Mouse (Mus musculus) retina, embryonic 14.5 days (tissue): ENCODE measurements at regions not wholly inside any gene's neighbourhood (a gene's known extent, or its start where the extent isn't known, plus 50 kb on each side); places are given as distances from the start of the nearest gene placed in this dataset.
A peak's percentile ranks its signal among the peaks of the same experiment; 100 is the strongest.

ENCODE experiments used
- DNase-seq: peaks from one replicate; pipeline ENCODE4 v3.0.0-alpha.2; 2015; ENCODE audit warnings: low spot score

GRCm38 (mm10) chr2:124718985-124719384 is 348.9 kb upstream of the Slc24a5 start:
- no peak for DNase-seq

DNA sequence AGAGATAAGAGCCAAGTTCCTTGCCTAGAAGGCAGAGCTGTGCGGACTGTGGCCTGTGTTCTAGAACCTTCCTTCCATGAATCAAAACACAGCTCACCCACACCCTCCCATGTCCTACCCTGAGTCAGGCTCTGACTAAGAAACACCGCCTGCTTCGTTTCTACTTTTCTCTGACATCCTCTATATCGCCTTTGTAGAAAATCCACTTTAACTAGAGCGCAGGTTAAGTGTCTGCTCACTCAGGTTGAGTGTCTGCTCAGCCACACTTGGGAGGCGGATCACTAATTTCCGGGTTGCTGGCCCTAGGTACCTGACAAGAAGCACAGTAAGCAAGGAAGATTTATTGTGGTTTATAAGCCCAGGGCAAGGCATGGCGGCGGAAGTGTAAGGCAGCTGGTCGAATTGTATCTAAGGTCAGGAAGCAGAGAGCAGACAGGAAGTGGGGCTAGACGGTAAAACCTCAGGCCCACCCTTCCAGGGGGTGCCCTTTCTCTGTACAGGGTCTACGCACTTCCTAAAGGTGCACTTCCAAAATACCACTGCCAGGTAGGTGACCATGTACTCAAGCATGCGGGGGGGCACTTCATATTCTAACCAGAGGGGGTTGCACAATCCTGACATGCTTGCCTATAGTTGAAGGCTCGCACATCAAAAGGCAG is 348.0 kb upstream of the Slc24a5 start:
- no peak for DNase-seq

DNA sequence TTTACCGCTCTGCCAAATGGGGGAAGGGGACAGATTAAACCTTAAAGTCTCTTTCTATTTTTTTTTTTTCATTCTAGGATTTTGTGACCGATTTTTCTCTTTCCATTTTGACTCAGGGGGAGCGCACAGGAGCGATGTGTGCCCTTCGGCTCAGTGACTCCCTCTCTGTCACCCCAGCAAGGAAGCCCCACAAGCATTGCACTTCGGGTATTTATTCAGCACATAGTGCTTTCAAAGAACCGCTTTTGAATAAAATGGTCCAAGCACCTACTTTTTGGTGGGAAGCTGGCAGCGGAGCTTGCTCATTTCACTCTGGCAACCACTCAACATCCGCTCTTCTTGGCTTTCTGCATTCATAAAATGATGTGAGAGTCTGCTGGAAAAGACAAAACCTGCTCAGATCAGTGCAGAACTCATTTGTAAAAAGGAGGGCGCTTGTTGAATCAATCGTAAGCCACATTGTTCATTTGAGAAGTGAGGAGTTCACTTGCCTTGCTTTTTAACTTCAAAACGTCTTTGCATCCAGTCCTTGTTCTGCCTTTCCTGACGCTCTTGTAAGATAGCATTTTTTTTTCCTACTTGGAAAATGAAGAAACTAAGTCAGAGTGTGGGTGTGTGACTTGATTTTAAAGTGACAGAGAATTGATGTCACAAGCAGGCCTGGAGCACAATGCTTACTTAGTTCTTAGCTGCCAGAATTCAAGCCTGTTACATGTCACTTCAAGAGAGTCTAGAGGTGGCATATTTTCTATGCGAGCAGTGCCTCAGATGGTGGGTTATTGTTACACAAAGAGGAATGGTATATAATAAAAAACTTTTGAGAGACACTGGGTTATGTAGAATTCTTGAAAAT is 347.1 kb upstream of the Slc24a5 start:
- DNase-seq: no peak

DNA sequence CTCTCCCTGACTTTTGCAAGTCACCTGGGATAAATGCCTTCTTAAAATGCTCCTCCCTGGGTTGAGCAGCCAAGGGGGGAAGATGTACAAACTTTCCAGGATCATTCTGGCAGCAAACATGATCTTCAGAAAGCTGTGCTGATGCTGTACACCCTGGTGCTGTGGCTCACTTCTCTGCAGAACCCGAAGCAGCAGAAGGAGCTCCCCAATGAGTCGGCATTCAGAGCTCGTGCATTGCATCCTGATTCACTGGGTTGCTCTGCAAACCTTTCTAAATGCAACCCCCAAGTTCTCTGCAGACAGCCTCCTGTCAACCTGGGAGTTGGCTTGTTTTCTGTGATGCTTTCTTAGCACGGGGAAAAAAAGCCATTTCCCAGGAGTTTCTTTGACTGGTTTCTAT is 343.8 kb upstream of the Slc24a5 start:
- DNase-seq: no peak

GRCm38 (mm10) chr2:124724827-124725480 is 343.0 kb upstream of the Slc24a5 start:
- no peak for DNase-seq

DNA sequence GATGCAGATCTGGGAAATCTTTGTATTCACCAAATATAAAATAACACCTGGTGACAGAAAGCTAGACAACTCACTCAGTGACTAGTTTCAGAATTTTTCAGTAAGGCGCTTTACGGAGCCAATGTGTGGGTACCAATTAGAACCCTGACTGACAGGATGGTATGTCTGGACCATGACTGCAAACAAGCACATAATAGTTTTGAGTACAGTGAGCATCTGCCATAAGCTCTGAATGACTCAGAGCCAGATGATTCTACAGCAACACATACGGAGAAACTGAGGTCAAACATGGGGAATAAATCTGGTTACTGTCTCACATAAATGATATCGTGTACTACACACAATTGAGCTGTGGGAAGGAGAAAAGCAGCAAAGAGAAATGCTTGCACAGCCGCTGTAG is 339.9 kb upstream of the Slc24a5 start:
- no peak for DNase-seq

DNA sequence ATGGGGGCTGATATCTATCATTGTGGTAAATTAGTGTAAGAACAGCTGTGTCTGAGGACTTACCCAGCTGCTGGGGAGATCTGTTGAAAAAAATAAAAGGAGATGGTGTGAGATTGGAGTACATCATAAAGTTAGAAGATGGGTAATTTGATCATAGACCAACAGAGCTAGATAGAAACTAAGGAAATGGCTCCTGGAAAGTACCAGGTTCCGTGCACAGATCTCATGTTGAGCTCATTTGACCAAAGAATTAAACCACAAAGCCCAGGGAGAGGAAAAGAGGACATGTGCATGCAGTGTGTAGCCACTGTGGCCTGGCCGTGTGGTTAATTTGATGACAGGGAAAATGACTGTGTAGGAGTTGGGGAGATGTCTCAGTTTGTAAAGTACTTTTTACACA is 335.3 kb upstream of the Slc24a5 start:
- no peak for DNase-seq

DNA sequence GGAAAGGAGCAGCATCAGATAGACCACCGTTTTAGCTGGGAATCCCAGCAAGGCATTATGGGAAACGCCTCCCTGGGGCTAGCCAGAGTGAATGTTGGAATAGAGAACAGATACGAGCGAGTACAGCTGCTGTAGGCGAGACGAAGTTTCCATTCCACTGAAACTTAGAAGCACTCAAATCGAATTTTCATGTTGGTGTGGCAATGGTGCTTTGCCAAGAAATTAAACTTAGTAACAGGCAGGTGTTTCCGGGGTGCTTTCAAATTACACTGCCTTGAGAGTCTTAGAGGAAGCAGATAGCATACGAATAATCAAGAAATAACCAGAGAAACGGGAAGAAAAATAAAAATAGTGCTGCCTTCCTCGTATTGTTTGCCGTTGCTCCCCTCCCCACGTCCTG is 327.1 kb upstream of the Slc24a5 start:
- no peak for DNase-seq

DNA sequence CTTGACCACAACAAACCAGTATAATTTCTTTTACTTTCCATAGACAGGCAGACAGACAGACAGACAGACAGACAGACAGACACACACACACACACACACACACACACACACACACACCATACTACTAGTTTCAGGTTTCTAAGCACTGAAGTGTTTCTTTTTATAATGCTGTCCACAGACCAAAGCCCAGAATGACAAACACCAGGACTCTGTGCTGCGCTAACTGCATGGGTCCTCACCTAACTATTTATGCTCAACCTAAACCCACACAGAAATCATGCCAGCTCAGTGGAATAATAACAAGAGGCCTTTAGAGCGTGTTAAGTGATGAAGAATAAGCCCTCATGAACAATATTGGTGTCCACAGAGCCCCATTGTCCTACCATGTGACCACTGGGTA is 325.0 kb upstream of the Slc24a5 start:
- DNase-seq: no peak

- no peak for DNase-seq
Measured at GRCm38 (mm10) chr2:124745045-124745444, 322.9 kb upstream of the Slc24a5 start.

GRCm38 (mm10) chr2:124747119-124747518 is 320.8 kb upstream of the Slc24a5 start:
- no peak for DNase-seq

DNA sequence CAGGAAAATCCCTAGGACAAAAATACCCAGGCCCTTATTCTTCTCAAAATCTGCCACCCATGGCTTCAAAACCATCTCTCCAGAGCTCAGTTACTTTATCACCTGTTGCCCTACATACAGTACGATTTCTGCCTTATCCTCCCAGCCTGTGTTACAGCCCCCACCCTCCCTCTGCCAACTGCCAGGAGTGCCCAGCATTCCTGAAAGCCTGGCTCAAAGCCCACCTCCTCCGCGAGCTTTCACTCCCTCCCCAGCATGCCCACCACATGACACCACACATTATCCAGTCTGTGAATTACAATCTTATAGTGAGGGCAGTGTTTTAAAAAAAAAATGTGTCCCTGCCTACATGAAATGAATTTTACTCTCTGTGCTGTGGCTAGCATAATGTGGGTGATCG is 320.3 kb upstream of the Slc24a5 start:
- DNase-seq: no peak

DNA sequence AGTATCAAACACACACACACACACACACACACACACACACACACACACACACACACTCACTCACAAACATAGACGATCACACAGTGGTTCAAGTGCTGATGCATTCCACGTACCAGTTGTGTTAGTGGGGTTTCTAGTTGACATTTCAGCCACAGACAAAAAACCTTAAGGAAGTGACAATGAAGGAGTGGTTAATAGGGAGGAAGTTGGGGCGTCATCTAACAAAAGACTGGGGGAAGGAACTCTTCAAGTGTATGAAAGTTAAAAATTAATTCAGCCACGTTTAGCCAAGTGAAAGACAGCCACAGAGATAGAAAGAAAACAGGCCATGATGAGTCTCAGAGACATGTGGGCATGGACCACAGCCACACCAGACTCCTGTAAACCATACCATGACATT is 316.1 kb upstream of the Slc24a5 start:
- DNase-seq: no peak

DNA sequence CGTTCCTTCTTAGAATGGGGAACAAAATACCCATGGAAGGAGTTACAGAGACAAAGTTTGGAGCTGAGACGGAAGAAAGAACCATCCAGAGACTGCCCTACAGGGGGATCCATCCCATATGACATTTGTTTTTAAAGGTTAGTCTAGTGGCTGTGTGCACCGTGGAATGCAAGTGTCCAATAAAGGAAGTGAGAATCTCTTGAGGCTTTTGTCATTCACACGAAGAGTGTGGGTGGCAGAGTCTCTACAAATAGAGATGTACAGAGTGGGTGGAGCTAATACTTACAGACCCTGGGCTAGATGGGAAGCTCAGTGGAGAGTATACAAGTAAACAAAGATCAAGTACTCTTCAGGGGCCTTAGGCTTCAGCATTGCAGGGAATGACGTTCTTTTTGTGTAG is 314.2 kb upstream of the Slc24a5 start:
- no peak for DNase-seq

GRCm38 (mm10) chr2:124755244-124755643 is 312.7 kb upstream of the Slc24a5 start:
- DNase-seq: no peak

GRCm38 (mm10) chr2:124758992-124759391 is 308.9 kb upstream of the Slc24a5 start:
- DNase-seq: no peak

GRCm38 (mm10) chr2:124763650-124764049 is 304.3 kb upstream of the Slc24a5 start:
- peak; percentile 16 for DNase-seq

DNA sequence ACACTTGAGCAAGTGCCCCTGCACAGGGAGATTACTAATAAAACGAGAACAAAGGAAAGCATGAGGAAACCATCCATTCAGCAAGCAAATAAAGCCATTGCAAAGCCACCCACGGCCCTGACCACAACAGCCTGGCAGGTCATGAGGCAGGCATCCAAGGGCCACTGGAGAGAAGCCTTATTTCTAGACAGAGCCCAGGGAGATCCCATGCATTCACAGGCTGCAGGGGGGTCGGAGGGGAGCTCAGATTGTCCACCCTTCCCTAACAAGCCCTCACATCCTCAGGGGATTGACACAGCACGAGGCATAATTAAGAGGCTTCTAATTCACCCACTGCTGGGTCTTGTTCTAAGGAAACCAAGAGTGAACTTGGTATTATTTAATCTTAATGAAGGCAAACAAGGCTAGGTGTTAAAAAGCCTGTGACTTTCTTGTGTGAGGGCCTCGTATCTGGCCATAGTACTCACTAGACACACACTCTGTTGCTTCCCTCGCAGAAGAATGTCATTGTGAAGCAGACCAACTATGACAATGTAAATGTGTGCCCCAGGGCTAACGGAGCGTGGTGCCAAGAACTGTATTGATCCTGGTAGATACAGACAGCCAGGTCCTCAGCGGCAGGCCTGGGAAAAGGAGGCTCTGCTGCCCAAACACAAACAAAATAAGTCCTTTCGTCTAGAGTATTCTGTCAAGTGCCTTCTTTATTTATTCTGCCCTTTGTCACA is 303.6 kb upstream of the Slc24a5 start:
- peak; percentile 50 for DNase-seq

DNA sequence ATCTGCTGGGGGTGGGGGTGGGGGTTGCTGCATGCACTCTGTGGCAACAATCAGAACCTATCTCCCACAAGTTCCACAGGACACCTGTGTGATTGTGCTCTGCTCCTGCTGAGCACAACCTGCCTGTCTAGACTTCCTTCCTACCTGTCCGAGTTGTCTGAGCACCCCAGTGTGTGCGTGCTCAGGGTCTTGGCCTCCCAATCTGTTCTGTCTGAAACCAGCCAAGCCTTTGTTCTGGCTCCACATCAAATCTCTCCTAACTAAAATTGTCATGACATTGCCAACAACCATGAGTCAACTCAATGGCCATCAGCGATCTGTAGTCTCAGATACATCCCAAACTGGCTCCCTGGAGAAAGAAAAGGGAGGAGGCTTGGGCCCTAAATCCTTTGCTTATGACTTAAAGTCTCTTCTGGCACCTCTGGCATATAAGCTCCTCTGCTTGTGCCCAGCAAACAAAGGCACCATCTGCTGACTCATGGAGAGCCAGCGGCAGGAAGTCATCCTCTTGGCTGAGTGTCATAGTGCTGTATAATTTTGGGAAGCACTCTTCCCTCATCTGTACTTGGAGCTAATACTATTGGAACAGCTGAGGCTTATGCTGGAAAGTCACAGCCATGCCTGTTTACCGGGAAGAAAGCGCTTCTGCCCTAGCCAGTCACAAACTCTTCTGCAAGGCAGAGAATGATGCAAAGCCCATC is 298.5 kb upstream of the Slc24a5 start:
- DNase-seq: no peak

DNA sequence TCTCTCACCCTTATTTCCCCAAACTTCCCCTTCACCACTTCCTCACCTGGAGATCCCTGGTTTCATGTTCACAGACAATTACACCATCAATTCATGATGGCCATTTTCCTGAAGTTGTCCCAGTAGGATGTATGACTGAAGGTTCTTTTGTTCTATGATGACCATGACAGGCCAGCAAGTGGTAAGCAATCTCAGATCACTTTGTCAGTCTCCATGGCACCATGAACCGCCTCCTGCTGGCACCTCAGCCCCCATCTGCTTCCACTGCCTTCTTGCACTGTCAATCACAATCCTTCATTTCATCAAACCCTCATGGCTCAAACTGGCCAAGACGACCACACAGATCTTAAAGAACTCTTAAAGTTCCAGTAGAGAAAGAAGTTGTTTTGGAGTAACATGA is 297.9 kb upstream of the Slc24a5 start:
- DNase-seq: no peak

GRCm38 (mm10) chr2:124772055-124772708 is 295.7 kb upstream of the Slc24a5 start:
- peak; percentile 52 for DNase-seq
